Mouse (Mus musculus) liver, postnatal 0 days (tissue): ENCODE measurements around the gene Sirt1. TPM values are rescaled to one million over a fixed set of nuclear protein-coding genes. Genes with fewer than 3 reads are reported as not detected.

Experiments
- ATAC-seq: fragments of 200-750 bp; cut with Nextera tagmentation; 2 replicates; pipeline ENCODE4 v1.8.0; 2017; ENCODE audit warnings: mild to moderate bottlenecking, moderate library complexity
- DNase-seq: peaks from one replicate; pipeline ENCODE4 v3.0.0-alpha.2; 2016
- H3K27ac ChIP-seq: fragments of 300-500 bp; sonication (generic); 2 replicates; pipeline ENCODE4 v1.5.1; 2014; ENCODE audit warnings: antibody characterized with exemption, moderate library complexity, mild to moderate bottlenecking, low read depth
- H3K27me3 ChIP-seq: fragments of 300-500 bp; sonication (generic); 2 replicates; pipeline ENCODE4 v1.6.1; 2014; ENCODE audit warnings: low read length, control low read depth, mixed read lengths; ENCODE audit not compliant: insufficient read depth
- H3K36me3 ChIP-seq: fragments of 300-500 bp; sonication (generic); replicated peaks from 2 replicates; pipeline ENCODE4 v1.6.1; 2014; ENCODE audit warnings: mild to moderate bottlenecking, control low read depth, low read length, moderate library complexity, mixed read lengths; ENCODE audit not compliant: insufficient read depth
- H3K4me1 ChIP-seq: fragments of 300-500 bp; sonication (generic); 2 replicates; pipeline ENCODE4 v1.6.1; 2014; ENCODE audit warnings: antibody characterized with exemption, mild to moderate bottlenecking, control low read depth; ENCODE audit not compliant: insufficient read depth
- H3K4me2 ChIP-seq: fragments of 300-500 bp; sonication (generic); 2 replicates; pipeline ENCODE4 v1.6.1; 2014; ENCODE audit warnings: low read depth, mild to moderate bottlenecking, low read length, moderate library complexity, mixed read lengths
- H3K4me3 ChIP-seq: fragments of 300-500 bp; sonication (generic); 2 replicates; pipeline ENCODE4 v1.5.1; 2014; ENCODE audit warnings: low read depth, low read length
- H3K9ac ChIP-seq: fragments of 300-500 bp; sonication (generic); replicated peaks from 2 replicates; pipeline ENCODE4 v1.6.1; 2014; ENCODE audit warnings: mild to moderate bottlenecking, moderate library complexity
- H3K9me3 ChIP-seq: fragments of 300-500 bp; sonication (generic); 2 replicates; pipeline ENCODE4 v1.6.1; 2016; ENCODE audit warnings: mild to moderate bottlenecking, control low read depth, low read length, mixed read lengths
- CTCF ChIP-seq: sonication (generic); IDR thresholded peaks from 2 replicates; pipeline ENCODE4 v1.5.1; 2016; ENCODE audit warnings: antibody characterized with exemption, low read depth
- EP300 ChIP-seq: IDR thresholded peaks from 2 replicates; pipeline ENCODE4 v1.6.1; 2016; ENCODE audit warnings: antibody characterized with exemption, low read depth, mild to moderate bottlenecking
- WGBS: fragments of 180-500 bp; shearing (Covaris S2); extraction: QIAGEN DNeasy Blood & Tissue Kit; methylation state at CpG from one replicate; pipeline ENCODE4 v1.1.7; 2014; ENCODE audit not compliant: insufficient replicate concordance; 5-methylcytosine and 5-hydroxymethylcytosine counted together
- polyA plus RNA-seq: library from polyadenylated mRNA; unstranded; fragments of >200 nt; fragmentation: Nextera tagmentation; extraction: Ambion mirVana; gene quantifications from 2 replicates; pipeline ENCODE4 v1.2.1, GENCODE M21; 2015

Gene Sirt1
- polyA plus RNA-seq, 1 experiment from 2014 or later, result 2.8 TPM

GRCm38 (mm10) chr10:63308582-63309366 lies 72.7 kb downstream of the Sirt1 start:
- TF ChIP-seq EP300 (no peak), CTCF (peak; percentile 93)

GRCm38 (mm10) chr10:63302356-63302755 lies 79.1 kb downstream of the Sirt1 start:
- no peaks in the 10 kb centered on the region for H3K4me1 ChIP-seq
- no peak overlapping the region for H3K4me3 ChIP-seq
- no peak for ATAC-seq
- H3K9me3 ChIP-seq, result no peaks in the 10 kb centered on the region
- H3K4me2 ChIP-seq, result no peak overlapping the region
- WGBS, result 91% methylated on average over 2 of the region's 2 CpGs
- H3K27ac ChIP-seq, result no peak overlapping the region
- TF ChIP-seq CTCF (no peak), EP300 (no peak)
- peaks cover 75% of the 10 kb centered on the region for H3K36me3 ChIP-seq
- no peak for DNase-seq
- H3K9ac ChIP-seq, result no peak overlapping the region
- no peaks in the 10 kb centered on the region for H3K27me3 ChIP-seq

More at GRCm38 (mm10) chr10:63308582-63309366, 72.7 kb downstream of the Sirt1 start:
- DNase-seq (peak; percentile 90), ATAC-seq (peak; percentile 86)
- Histone ChIP-seq H3K4me3 (no peak overlapping the region), H3K27ac (no peak overlapping the region), H3K27me3 (no peaks in the 10 kb centered on the region), H3K9me3 (no peaks in the 10 kb centered on the region), H3K9ac (no peak overlapping the region), H3K4me2 (no peak overlapping the region), H3K36me3 (peaks cover 74% of the 10 kb centered on the region), H3K4me1 (no peaks in the 10 kb centered on the region)
- 43% methylated on average over 10 of the region's 10 CpGs for WGBS

DNA sequence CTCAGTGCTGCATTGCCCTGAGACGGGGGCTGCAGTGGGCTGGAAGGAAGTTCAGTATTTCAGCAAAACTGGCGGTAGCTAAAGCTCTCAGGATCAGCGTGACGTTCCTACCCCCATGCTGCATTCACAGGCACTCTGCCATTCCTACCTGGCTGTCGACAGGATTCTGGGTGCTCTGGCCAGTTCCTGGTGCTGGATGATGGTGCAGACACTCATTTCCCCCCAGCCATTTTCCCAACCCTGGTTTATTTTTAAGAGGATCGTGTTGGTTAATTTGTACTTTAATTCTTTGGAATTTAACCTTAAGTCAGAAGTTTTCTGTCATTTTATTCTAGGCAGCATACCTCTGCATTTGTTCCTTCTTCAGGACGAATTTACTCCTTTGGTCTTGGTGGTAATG lies 98.7 kb downstream of the Sirt1 start:
- Histone ChIP-seq H3K36me3 (peaks cover 65% of the 10 kb centered on the region), H3K9ac (no peak overlapping the region), H3K4me1 (no peaks in the 10 kb centered on the region), H3K4me3 (no peak overlapping the region), H3K9me3 (no peaks in the 10 kb centered on the region), H3K4me2 (no peak overlapping the region), H3K27ac (0 out of 2 replicates have a peak overlapping the region, but pooled peaks have one; percentile 6), H3K27me3 (no peaks in the 10 kb centered on the region)
- no peak for ATAC-seq
- no peak for TF ChIP-seq CTCF
- no peak for TF ChIP-seq EP300
- WGBS, result 86% methylated on average over 7 of the region's 7 CpGs
- no peak for DNase-seq

GRCm38 (mm10) chr10:63282417-63282816 lies 99.1 kb downstream of the Sirt1 start:
- Histone ChIP-seq H3K9ac (no peak overlapping the region), H3K9me3 (no peaks in the 10 kb centered on the region), H3K36me3 (peaks cover 65% of the 10 kb centered on the region), H3K4me3 (no peak overlapping the region), H3K27me3 (no peaks in the 10 kb centered on the region), H3K4me2 (no peak overlapping the region), H3K27ac (0 out of 2 replicates have a peak overlapping the region, but pooled peaks have one; percentile 6), H3K4me1 (no peaks in the 10 kb centered on the region)
- 67% methylated on average over 4 of the region's 4 CpGs for WGBS
- TF ChIP-seq EP300, result peak; percentile 80
- TF ChIP-seq CTCF, result no peak
- ATAC-seq, result no peak
- DNase-seq, result no peak

DNA sequence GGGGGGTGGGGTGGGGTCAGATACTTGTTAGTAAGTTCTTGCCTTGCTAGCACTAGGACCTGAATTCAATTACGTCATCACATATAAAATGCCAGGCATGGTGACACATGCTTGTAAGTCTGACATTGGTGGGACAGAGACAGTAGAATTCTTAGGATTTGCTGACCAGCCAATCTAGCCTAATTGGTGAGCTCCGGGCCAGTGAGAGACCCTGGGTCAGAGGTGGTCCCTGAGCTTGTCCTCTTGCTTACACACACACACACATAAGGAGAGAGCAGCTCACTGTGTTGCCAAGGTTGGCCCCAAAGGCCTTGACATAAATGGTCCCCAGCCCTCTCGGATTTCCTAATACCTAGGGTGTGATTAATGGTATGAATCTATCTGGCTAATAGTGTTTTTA lies 101.7 kb downstream of the Sirt1 start:
- 0 out of 2 replicates have a peak, but pooled peaks cover 7% of the 10 kb centered on the region for H3K4me1 ChIP-seq
- 95% methylated on average over 3 of the region's 3 CpGs for WGBS
- H3K36me3 ChIP-seq, result peaks cover 58% of the 10 kb centered on the region
- TF ChIP-seq EP300, result no peak
- TF ChIP-seq CTCF, result no peak
- DNase-seq (no peak), ATAC-seq (no peak)
- no peak overlapping the region for H3K9ac ChIP-seq
- H3K4me2 ChIP-seq, result no peak overlapping the region
- H3K9me3 ChIP-seq, result no peaks in the 10 kb centered on the region
- no peak overlapping the region for H3K4me3 ChIP-seq
- H3K27ac ChIP-seq, result no peak overlapping the region
- H3K27me3 ChIP-seq, result no peaks in the 10 kb centered on the region

- Histone ChIP-seq H3K27ac (peak overlapping the region; percentile 76), H3K4me1 (peaks cover 10% of the 10 kb centered on the region; the same call in 1 of the 2 replicates), H3K27me3 (no peaks in the 10 kb centered on the region), H3K4me3 (no peak overlapping the region), H3K4me2 (peak overlapping the region; percentile 39), H3K36me3 (peaks cover 52% of the 10 kb centered on the region), H3K9ac (no peak overlapping the region), H3K9me3 (no peaks in the 10 kb centered on the region)
- 42% methylated on average over 3 of the region's 3 CpGs for WGBS
- ATAC-seq (peak; percentile 94), DNase-seq (peak; percentile 24)
- TF ChIP-seq CTCF (no peak), EP300 (peak; percentile 99)
Measured at GRCm38 (mm10) chr10:63277010-63277409, 104.5 kb downstream of the Sirt1 start.
